Mouse (Mus musculus): Measurements from ENCODE around the gene Tomm20. TPM values are rescaled to one million over a fixed set of nuclear protein-coding genes. Genes with fewer than 3 reads are reported as not detected.

Tomm20 gene
- total and polyA plus RNA-seq, 3 experiments = 133 to 1,504 (median 432) TPM

DNA sequence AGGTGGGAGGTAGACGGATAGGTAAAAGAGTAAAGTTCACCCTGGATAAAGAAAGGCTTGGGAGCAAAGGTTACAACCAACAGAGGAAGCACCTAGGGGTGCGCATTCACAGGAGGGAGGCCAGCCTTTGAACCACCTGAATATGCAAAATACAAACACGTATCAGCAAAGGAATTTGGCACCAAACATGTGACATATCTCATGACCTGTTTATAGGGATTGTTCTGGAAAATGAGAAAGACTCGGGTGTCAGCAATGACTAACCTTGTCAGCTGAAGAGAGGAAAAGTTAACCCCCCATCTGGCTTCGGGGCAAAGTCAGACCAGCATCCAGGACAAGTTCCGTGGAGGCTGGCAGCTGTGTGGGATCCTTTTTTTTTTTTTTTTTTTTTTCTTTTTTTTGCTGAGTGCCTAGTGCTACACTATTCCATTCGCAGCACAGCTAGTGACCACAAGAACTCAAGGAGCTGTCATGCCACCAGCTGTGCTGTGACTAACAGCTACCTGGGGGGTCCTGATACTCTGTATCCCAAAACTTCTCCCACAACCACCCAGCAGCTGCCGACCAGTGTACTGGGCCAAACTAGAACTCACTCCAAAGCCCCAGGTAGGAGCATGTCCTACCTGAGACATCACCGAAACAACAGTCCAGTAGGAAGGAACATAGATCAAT, 42.3 kb downstream of the Tomm20 start:
- TF ChIP-seq GATA2 (IDR thresholded peaks at IDR 0.05; ENCODE audit: borderline replicate concordance, low read depth, low read length) = no peak
- TF ChIP-seq GATA1 (IDR thresholded peaks at IDR 0.05; ENCODE audit: borderline replicate concordance, low read length) = no peak
- no peak for TF ChIP-seq CTCF (IDR thresholded peaks at IDR 0.05; ENCODE audit: low read depth, low read length)
- no peak for TF ChIP-seq POLR2AphosphoS5 (IDR thresholded peaks at IDR 0.05; ENCODE audit: insufficient replicate concordance, low read depth, low read length)
- TF ChIP-seq TAL1 (conservative IDR thresholded peaks at IDR 0.05; ENCODE audit: low read depth, low read length) = no peak
- no peaks in the 10 kb centered on the region; the same call in 1 of the 2 replicates for H3K9me3 ChIP-seq (replicated peaks)
- no peaks in the 10 kb centered on the region for H3K36me3 ChIP-seq (replicated peaks)
- DNase-seq (ENCODE audit: low spot score) = no peak
- peaks cover 47% of the 10 kb centered on the region for H3K27me3 ChIP-seq (ENCODE audit: insufficient read depth, low read length)
- no peak overlapping the region for H3K4me3 ChIP-seq (ENCODE audit: low read depth, low read length)
- peaks cover 19% of the 10 kb centered on the region for H3K4me1 ChIP-seq (ENCODE audit: insufficient read depth, low read depth, low read length)
- ATAC-seq (ENCODE audit: extremely low read depth, insufficient number of reproducible peaks, low FRiP score, poor library complexity, severe bottlenecking) = no peak

DNA sequence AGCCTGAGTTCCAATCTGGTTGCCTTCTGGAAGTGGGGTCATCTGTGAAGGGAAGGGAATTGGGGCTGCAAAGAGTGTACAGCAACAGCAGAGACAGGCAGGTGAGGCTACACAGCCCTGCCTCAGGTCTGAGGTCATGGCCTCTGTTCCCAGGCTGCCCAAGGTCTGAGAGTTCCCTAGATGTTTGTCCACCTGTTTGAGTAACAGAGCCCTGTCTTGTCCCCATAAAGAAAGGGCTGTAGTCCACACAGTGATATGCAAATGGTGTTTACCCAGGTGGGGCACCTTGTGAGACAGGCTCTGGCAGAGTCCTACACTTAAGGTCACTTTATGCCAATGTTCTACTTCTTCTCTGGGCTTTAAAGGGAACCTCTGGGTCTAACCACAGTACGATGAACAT, 44.0 kb downstream of the Tomm20 start:
- Histone ChIP-seq H3K4me1 (ENCODE audit: insufficient read depth, low read depth, low read length) (peaks cover 19% of the 10 kb centered on the region), H3K36me3 (replicated peaks) (no peaks in the 10 kb centered on the region), H3K9me3 (replicated peaks) (no peaks in the 10 kb centered on the region; the same call in 1 of the 2 replicates), H3K27me3 (ENCODE audit: insufficient read depth, low read length) (peaks cover 44% of the 10 kb centered on the region), H3K4me3 (ENCODE audit: low read depth, low read length) (no peak overlapping the region)
- ATAC-seq (ENCODE audit: extremely low read depth, insufficient number of reproducible peaks, low FRiP score, poor library complexity, severe bottlenecking) (no peak), DNase-seq (ENCODE audit: low spot score) (no peak)
- TF ChIP-seq CTCF (IDR thresholded peaks at IDR 0.05; ENCODE audit: low read depth, low read length) (no peak), GATA1 (IDR thresholded peaks at IDR 0.05; ENCODE audit: borderline replicate concordance, low read length) (no peak)

DNA sequence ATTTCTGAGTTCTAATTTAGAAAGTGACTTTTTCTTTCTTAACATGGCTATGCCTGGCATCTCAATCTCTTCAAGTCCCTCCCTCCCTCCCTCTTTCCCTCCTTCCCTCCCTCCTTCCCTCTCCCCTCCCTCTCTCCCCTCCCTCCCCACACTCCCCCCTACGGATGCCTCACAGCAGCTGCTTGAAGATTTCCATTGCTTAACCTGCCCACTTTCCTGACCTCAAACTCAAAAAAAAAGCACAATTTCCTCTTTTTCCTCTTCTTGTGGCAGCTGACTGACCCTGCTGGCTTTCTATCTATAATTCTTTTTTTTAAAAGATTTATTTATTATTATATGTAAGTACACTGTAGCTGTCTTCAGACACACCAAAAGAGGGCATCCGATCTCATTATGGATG, 44.6 kb downstream of the Tomm20 start:
- ATAC-seq (ENCODE audit: extremely low read depth, insufficient number of reproducible peaks, low FRiP score, poor library complexity, severe bottlenecking) = no peak
- Histone ChIP-seq H3K27me3 (ENCODE audit: insufficient read depth, low read length) (peaks cover 46% of the 10 kb centered on the region), H3K4me1 (ENCODE audit: insufficient read depth, low read depth, low read length) (peaks cover 19% of the 10 kb centered on the region), H3K9me3 (replicated peaks) (no peaks in the 10 kb centered on the region; the same call in 1 of the 2 replicates), H3K4me3 (ENCODE audit: low read depth, low read length) (no peak overlapping the region), H3K36me3 (replicated peaks) (no peaks in the 10 kb centered on the region)
- no peak for DNase-seq (ENCODE audit: low spot score)
- TF ChIP-seq GATA2 (IDR thresholded peaks at IDR 0.05; ENCODE audit: borderline replicate concordance, low read depth, low read length) (no peak), GATA1 (IDR thresholded peaks at IDR 0.05; ENCODE audit: borderline replicate concordance, low read length) (no peak), CTCF (IDR thresholded peaks at IDR 0.05; ENCODE audit: low read depth, low read length) (no peak), POLR2AphosphoS5 (IDR thresholded peaks at IDR 0.05; ENCODE audit: insufficient replicate concordance, low read depth, low read length) (no peak), TAL1 (conservative IDR thresholded peaks at IDR 0.05; ENCODE audit: low read depth, low read length) (no peak)

DNA sequence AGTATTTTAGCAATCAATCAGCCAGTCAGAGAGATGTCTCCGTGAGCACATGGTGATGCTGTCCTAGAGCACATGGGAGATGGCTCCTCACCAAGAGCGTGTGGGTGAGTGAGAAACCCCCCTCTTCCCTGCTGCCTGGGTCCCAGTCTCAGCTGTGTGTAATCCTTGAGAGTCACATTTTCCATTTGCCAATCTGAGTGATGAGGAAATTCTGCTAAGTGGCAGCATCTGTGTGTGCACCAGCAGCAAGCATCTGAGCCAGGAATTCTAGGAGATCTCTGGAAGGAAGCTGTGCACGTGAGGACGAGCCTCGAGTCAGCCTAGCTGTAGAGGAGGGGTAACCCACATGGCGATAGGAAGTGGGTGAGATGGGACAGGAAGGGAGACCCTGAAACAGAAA, 50.5 kb downstream of the Tomm20 start:
- Histone ChIP-seq H3K36me3 (replicated peaks) (no peaks in the 10 kb centered on the region), H3K4me1 (ENCODE audit: insufficient read depth, low read depth, low read length) (peaks cover 2% of the 10 kb centered on the region), H3K4me3 (ENCODE audit: low read depth, low read length) (no peak overlapping the region), H3K9me3 (replicated peaks) (peaks cover 8% of the 10 kb centered on the region), H3K27me3 (ENCODE audit: insufficient read depth, low read length) (peaks cover 40% of the 10 kb centered on the region)
- TF ChIP-seq GATA2 (IDR thresholded peaks at IDR 0.05; ENCODE audit: borderline replicate concordance, low read depth, low read length) (no peak), GATA1 (IDR thresholded peaks at IDR 0.05; ENCODE audit: borderline replicate concordance, low read length) (no peak), TAL1 (conservative IDR thresholded peaks at IDR 0.05; ENCODE audit: low read depth, low read length) (no peak), CTCF (IDR thresholded peaks at IDR 0.05; ENCODE audit: low read depth, low read length) (no peak), POLR2AphosphoS5 (IDR thresholded peaks at IDR 0.05; ENCODE audit: insufficient replicate concordance, low read depth, low read length) (no peak)
- no peak for DNase-seq (ENCODE audit: low spot score)
- ATAC-seq (ENCODE audit: extremely low read depth, insufficient number of reproducible peaks, low FRiP score, poor library complexity, severe bottlenecking) = no peak

DNA sequence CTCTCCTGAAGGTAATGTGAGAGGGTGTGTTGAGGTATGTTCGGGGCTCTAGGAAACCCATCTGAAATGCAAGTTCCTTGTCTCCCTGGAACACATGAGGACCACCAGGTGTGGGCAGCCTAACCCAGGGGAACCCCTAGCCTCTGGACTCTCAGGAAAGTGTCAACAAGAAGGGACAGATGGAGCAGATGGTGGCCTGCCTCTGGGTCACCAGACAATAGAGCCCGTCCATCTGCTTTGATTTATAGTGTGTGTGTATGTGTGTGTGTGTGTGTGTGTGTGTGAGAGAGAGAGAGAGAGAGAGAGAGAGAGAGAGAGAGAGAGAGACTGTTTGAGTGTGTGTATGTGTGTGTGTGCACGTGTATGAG, 58.0 kb downstream of the Tomm20 start:
- Histone ChIP-seq H3K36me3 (replicated peaks) (no peaks in the 10 kb centered on the region), H3K4me3 (ENCODE audit: low read depth, low read length) (no peak overlapping the region), H3K9me3 (replicated peaks) (peaks cover 8% of the 10 kb centered on the region), H3K27me3 (ENCODE audit: insufficient read depth, low read length) (peaks cover 15% of the 10 kb centered on the region), H3K4me1 (ENCODE audit: insufficient read depth, low read depth, low read length) (peaks cover 18% of the 10 kb centered on the region)
- ATAC-seq (ENCODE audit: extremely low read depth, insufficient number of reproducible peaks, low FRiP score, poor library complexity, severe bottlenecking) = no peak
- no peak for DNase-seq (ENCODE audit: low spot score)
- no peak for TF ChIP-seq CTCF (IDR thresholded peaks at IDR 0.05; ENCODE audit: low read depth, low read length)

DNA sequence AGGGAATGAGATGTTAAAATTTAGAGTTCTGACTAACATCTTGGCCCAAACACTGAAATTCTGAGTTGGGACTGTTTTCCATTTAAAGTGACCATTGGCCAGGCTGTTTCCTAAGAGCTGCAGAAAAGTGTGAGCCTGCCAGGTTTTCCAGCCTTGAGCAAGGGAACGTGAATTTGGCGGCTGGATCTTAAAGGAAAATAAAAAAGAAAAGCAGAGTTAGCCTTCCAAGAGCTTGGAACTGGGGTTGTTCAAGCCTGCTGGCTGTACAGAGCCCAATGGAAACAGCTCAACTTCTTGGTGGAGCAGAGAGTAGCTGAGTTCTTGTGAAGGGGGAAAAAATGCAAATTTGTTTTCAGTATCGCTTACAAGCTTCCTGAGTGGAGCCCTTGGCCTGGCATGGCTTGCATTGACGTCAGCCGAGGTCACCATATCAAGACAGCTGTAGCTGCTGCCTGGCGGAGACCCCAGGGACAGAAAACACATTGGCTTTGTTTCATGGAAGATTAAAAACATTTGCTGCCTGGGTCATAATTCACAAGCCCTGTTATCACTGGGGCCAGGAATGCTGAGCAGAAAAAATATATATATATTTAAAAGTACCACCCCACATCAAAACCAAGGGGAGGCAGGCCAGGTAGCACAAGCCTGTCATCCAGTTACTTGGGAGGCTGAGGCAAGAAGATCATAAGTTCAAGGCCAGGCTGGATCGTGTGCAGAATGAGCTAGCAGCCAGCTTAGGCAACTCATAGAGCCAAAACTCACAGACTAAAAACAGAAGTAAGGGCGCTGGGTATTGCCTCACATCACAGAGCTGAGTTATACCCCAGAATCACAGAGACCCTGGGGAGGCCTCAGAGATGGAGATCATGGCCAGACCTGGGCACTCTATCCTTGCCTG, 58.7 kb downstream of the Tomm20 start:
- DNase-seq (ENCODE audit: low spot score) = no peak
- ATAC-seq (ENCODE audit: extremely low read depth, insufficient number of reproducible peaks, low FRiP score, poor library complexity, severe bottlenecking) = no peak
- peaks cover 18% of the 10 kb centered on the region for H3K27me3 ChIP-seq (ENCODE audit: insufficient read depth, low read length)
- H3K36me3 ChIP-seq (replicated peaks) = no peaks in the 10 kb centered on the region
- H3K9me3 ChIP-seq (replicated peaks) = peaks cover 8% of the 10 kb centered on the region
- H3K4me1 ChIP-seq (ENCODE audit: insufficient read depth, low read depth, low read length) = peaks cover 18% of the 10 kb centered on the region
- no peak overlapping the region for H3K4me3 ChIP-seq (ENCODE audit: low read depth, low read length)
- TF ChIP-seq GATA1 (IDR thresholded peaks at IDR 0.05; ENCODE audit: borderline replicate concordance, low read length) (no peak), GATA2 (IDR thresholded peaks at IDR 0.05; ENCODE audit: borderline replicate concordance, low read depth, low read length) (no peak), TAL1 (conservative IDR thresholded peaks at IDR 0.05; ENCODE audit: low read depth, low read length) (no peak), CTCF (IDR thresholded peaks at IDR 0.05; ENCODE audit: low read depth, low read length) (no peak), POLR2AphosphoS5 (IDR thresholded peaks at IDR 0.05; ENCODE audit: insufficient replicate concordance, low read depth, low read length) (no peak)
